Comparison of ENCODE assay signal across 24 mouse cellular contexts in genomic region chrX:143722250-143722649, GRCm38 (mm10).
"Had no signal": no experiment of that assay in that cellular context is flagged by ENCODE, and none has a peak within 500 bp of the region (broad histone marks: within the 10 kb centered on the region; RNA-seq: fewer than 3 reads in every experiment).

No protein-coding gene starts in this region.

- ATAC-seq: hindbrain, embryonic 16.5 days; inflammation-experienced regulatory T-cells, adult 6 months; intestine, embryonic 15.5 days; liver, embryonic 12.5 days had no signal

- H3K36me3 ChIP-seq: heart, embryonic 10.5 days; heart, embryonic 12.5 days; hindbrain, embryonic 10.5 days; hindbrain, embryonic 12.5 days; intestine, embryonic 15.5 days; limb, embryonic 13.5 days; limb, embryonic 15.5 days; liver, embryonic 12.5 days had no signal

- H3K4me3 ChIP-seq: gastrocnemius, adult 2 months; heart, embryonic 10.5 days; heart, embryonic 12.5 days; hindbrain, embryonic 10.5 days; hindbrain, embryonic 12.5 days; intestine, embryonic 15.5 days; limb, embryonic 13.5 days; limb, embryonic 15.5 days; liver, embryonic 12.5 days had no signal

- DNase-seq: gastrocnemius, adult 2 months; gastrocnemius, postnatal 10 days; gastrocnemius, postnatal 25 days; heart, adult 18-20 months; heart, postnatal 10 days; heart, postnatal 4 days; kidney, adult 11 months; kidney, adult 2 months; kidney, postnatal 10 days; kidney, postnatal 25 days; layer of hippocampus, adult 9-11 months; layer of hippocampus, postnatal 36 days; left cerebral cortex, postnatal 4 days had no signal

- H3K4me2 ChIP-seq: heart, embryonic 12.5 days; hindbrain, embryonic 12.5 days; hindbrain, embryonic 14.5 days; intestine, embryonic 15.5 days; limb, embryonic 13.5 days; limb, embryonic 15.5 days; liver, embryonic 12.5 days had no signal

- H3K27me3 ChIP-seq: heart, embryonic 12.5 days; hindbrain, embryonic 12.5 days; intestine, embryonic 15.5 days; limb, embryonic 15.5 days; liver, embryonic 12.5 days had no signal
